Mouse (Mus musculus): ENCODE measurements around the gene Azi2.

The Azi2 gene

DNA sequence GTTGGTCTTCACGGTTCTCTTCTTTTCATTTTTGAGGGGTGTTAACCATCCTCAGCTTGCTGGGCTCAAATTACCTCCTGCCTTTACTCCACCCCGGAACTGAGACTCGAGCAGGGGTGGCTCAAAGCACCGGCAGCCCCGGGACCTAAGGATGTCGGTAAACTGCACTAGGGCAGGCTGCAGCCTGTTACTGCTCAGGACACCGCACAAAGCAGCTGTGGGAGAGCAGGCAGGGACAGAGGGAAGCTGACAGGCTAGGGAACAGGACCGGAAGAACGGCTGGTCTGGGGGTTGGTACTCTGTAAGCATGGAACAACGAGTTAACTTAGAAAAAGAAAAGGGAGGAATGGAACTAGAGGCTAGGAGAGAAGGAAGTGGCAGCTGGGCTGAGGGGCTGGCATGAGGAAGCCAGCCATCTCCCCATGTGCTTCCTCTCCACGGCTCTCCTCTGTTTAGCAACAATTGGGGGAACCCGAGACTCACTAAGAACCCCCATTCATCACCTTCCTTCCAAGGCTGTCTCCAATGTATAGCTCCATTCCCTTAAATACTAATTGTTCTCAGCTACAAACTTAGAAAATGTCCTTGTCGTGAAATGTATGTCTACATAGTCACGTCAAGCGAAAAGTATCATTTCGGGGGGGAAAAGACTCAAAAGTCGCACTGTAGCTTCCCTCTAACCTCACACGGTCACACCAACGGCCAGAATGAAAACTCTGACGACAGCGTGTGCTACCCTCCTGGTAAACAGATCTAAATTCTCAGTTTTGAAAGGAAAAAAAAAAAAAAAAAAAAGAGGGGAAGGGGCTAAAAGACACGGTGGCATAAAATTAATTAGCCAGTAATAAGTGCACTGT is 42.5 kb downstream of the Azi2 start:
- DNase-seq (ENCODE audit: low spot score in 2 of 2): no peak

DNA sequence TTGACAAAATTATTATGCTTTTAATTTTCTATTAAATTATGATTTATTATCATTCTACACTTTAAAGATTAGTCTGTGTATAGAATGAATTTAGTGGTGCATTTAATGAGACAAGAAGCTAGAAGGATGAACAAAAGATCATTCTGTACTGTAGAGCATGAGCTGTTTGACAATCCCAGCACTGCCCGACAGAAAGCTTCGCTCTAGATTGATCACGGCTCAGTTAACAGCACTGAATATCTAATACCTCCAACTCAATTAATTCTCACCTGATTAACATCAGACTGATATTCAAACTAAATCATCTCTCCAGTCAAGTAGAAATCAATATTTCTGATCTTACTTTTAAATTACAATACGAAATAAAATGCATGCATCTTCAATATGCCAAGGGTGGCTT is 43.5 kb downstream of the Azi2 start:
- DNase-seq (ENCODE audit: low spot score in 2 of 2): no peak

DNA sequence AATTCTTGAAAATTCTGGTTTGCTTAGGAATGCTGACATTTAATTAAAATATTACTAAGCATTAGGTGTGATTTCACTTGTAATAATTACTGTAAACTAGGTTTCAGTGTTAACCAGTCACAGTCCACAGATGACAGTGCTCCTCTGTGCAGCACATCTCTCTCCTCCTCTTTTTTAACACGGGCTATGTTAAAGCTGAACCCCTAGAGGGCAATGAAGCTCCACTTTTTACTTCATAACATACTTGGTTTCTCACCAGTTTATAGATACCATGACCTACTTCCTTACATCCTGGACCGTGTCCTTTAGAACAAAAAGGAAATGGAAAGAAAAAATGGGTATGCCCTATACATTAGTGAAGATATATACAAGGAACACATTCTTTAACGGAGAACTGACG is 59.1 kb downstream of the Azi2 start:
- DNase-seq (ENCODE audit: low spot score in 2 of 2): no peak

- no peak for DNase-seq (ENCODE audit: low spot score in 2 of 2)
Measured at GRCm38 (mm10) chr9:118100484-118100883, 60.2 kb downstream of the Azi2 start.

DNA sequence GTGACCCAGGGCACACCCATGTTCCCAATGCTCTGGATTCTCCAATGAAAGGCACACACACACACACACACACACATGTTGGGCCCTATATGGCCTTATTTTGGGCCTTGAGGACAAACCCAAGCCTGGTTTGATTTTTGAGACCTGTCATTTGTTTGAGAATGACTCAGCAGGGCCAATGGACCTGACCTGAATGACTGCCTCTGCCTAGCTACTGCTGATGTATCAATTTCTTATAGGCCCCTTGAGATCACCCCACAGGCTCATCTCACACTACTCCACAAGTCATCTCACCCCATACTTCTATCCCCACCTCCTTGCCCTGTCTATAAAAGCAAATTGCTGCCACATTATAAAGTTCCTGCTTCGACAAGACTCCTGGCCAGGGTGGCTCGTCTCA is 61.5 kb downstream of the Azi2 start:
- no peak for DNase-seq (ENCODE audit: low spot score in 2 of 2)

DNA sequence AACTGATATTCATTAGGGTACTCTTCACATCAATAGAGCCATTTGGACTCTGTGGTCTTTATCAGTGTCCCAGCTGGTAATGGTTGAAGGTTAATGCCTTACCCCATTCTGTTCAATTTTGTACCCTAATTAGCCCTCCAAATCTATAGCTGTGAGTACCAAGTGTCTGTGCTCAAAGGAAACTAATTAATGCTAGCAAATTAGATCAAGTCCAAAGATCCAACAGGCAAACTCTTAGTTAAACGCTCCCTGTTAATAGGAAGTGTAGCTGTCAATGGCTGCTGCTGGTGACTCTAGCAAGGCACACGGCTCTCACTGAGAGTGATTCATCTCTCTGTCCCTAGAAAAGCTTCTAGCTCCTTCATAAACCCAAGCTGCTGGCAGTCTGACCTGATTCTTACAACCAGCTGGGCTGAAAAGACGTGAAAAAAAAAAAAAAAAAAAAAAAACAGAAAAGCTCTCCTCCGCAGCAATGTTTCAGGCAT is 68.3 kb downstream of the Azi2 start:
- DNase-seq (ENCODE audit: low spot score in 2 of 2): no peak

DNA sequence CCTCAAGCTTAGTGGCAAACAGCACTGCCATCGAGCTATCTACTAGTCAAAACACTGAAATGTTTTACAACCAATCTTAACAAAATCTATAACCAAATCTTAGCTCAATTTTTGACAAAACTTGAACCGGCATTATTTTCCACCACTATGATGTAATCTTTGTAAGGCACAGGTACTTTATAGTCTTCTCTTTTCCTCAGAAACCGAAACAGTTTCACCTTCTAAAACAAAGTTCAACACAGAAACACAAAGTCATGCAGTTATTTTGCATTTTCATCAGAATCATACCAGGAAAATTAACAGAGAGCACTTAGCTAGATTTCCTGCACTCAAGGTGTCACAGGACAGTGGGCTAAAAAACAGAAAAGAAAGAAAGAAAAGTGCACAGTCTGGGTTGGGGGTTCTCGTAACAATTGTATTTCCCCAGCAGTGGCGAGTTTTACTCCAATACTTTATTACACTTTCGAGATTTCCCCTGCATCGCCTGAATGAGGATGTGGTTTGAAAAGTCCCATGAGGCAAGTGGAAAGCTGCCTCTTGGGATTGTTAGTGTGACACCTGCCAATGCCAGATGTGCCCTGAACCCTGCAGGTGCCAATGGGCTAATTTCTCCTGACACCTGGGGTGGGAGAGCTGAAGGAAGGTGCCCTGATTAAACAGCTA is 69.5 kb downstream of the Azi2 start:
- DNase-seq (ENCODE audit: low spot score in 2 of 2): peak; percentile 11 to 25

GRCm38 (mm10) chr9:118110360-118110710 is 70.0 kb downstream of the Azi2 start:
- no peak for DNase-seq (ENCODE audit: low spot score in 2 of 2)
